Mouse (Mus musculus): ENCODE measurements around the gene Ntrk3. TPM values are rescaled to one million over a fixed set of nuclear protein-coding genes. Genes with fewer than 3 reads are reported as not detected.

Ntrk3 gene
- polyA plus RNA-seq, 1 experiment from 2014 or later = 37.4 TPM

DNA sequence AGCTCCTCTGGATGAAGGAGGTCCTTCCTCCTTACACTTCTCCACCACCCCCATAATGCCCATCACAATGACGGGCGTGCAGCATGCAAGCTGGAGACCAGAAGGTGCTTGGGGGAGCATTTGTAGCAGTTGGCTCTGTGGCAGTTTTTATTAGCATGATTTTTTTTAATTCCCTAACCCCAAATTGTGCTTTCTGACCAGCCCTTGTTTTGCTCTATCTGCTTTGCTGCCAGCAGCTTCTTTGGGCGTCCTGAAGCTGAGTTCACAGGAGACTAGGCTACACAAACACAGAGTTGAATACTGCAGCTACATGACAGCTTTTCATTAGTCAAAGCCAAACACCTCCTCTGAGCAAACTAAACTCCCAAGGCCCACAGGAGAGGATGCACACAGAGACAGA is 296.9 kb downstream of the Ntrk3 start:
- H3K4me3 ChIP-seq (replicated peaks; ENCODE audit: low read length) = no peak overlapping the region
- no peak for ATAC-seq
- no peaks in the 10 kb centered on the region for H3K27me3 ChIP-seq (replicated peaks; ENCODE audit: control insufficient read depth, insufficient read depth, low read length)
- H3K9ac ChIP-seq (replicated peaks; ENCODE audit: low read depth, low read length) = no peak overlapping the region
- no peaks in the 10 kb centered on the region for H3K9me3 ChIP-seq (ENCODE audit: control insufficient read depth, low read length)
- H3K36me3 ChIP-seq (ENCODE audit: control insufficient read depth, insufficient read depth) = no peaks in the 10 kb centered on the region; the same call in 1 of the 2 replicates
- no peak overlapping the region for H3K27ac ChIP-seq (ENCODE audit: low read length)
- 91% methylated on average over 3 of the region's 3 CpGs for WGBS
- no peak overlapping the region for H3K4me2 ChIP-seq (ENCODE audit: low read length)
- H3K4me1 ChIP-seq (replicated peaks; ENCODE audit: control insufficient read depth, insufficient read depth, low read length) = peaks cover 3% of the 10 kb centered on the region; the same call in 1 of the 2 replicates

DNA sequence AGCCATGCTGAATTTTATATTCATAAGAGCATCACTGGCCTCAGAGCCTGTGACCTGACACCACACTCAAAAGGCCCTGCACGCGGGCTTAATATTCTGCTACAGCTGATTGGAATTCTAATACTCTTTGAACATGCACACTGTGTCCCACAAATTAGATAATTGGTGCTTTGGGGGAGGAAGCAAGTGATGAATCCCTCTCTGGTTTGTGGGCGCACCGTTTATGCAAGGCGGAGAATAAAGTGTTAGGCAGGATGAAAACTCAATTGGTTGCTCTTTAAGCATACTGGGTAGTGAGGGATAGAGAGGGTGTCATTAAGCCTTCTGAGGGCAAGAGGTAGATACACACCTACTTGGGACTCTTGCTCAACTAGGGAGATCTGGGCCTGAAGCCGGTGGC is 297.3 kb downstream of the Ntrk3 start:
- Histone ChIP-seq H3K36me3 (ENCODE audit: control insufficient read depth, insufficient read depth) (no peaks in the 10 kb centered on the region; the same call in 1 of the 2 replicates), H3K4me3 (replicated peaks; ENCODE audit: low read length) (no peak overlapping the region), H3K4me2 (ENCODE audit: low read length) (no peak overlapping the region), H3K4me1 (replicated peaks; ENCODE audit: control insufficient read depth, insufficient read depth, low read length) (peaks cover 3% of the 10 kb centered on the region; the same call in 1 of the 2 replicates), H3K9me3 (ENCODE audit: control insufficient read depth, low read length) (no peaks in the 10 kb centered on the region), H3K27ac (ENCODE audit: low read length) (no peak overlapping the region), H3K27me3 (replicated peaks; ENCODE audit: control insufficient read depth, insufficient read depth, low read length) (no peaks in the 10 kb centered on the region), H3K9ac (replicated peaks; ENCODE audit: low read depth, low read length) (no peak overlapping the region)
- 82% methylated on average over 6 of the region's 6 CpGs for WGBS
- no peak for ATAC-seq

DNA sequence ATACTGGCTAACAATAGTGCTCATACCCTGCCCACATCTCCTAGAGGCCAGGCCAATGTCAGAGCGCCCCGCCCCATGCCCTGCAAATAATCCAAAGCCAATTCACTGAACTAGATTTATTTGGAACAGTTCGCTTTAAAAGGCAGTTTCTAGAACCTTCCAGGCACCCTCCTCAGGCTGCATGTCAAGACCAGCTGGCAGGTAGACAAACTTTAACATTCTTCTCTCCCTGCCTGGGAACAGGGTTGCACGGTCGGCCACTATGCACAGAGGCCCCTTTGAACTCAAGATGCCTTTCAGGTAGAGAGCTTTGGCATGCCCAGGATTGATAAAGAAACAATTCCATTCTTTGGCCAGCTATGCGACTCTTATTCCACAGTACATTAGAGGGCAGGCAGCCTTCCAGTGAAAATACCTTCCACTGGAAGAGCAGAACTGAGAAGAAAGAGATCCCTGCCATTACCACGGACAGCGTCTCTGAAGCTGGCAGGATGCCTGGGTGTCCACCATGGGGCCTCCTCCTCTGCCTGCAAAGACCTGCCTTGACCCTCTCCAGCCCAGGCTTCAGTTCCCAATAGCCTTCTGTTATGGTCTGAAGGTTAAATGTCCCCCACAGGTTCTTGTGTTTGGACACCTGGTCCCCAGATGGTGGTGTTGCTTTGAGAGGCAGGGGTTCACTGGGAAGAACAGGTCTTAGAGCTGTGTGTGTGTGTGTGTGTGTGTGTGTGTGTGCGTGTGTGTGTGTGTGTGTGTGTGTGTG is 298.3 kb downstream of the Ntrk3 start:
- no peak overlapping the region for H3K27ac ChIP-seq (ENCODE audit: low read length)
- no peaks in the 10 kb centered on the region for H3K9me3 ChIP-seq (ENCODE audit: control insufficient read depth, low read length)
- no peaks in the 10 kb centered on the region for H3K27me3 ChIP-seq (replicated peaks; ENCODE audit: control insufficient read depth, insufficient read depth, low read length)
- H3K4me2 ChIP-seq (ENCODE audit: low read length) = no peak overlapping the region
- ATAC-seq = no peak
- H3K4me3 ChIP-seq (replicated peaks; ENCODE audit: low read length) = no peak overlapping the region
- H3K4me1 ChIP-seq (replicated peaks; ENCODE audit: control insufficient read depth, insufficient read depth, low read length) = peaks cover 3% of the 10 kb centered on the region; the same call in 1 of the 2 replicates
- WGBS = 75% methylated on average over 9 of the region's 9 CpGs
- H3K36me3 ChIP-seq (ENCODE audit: control insufficient read depth, insufficient read depth) = no peaks in the 10 kb centered on the region
- H3K9ac ChIP-seq (replicated peaks; ENCODE audit: low read depth, low read length) = no peak overlapping the region

- no peak overlapping the region for H3K27ac ChIP-seq (ENCODE audit: low read length)
- no peak overlapping the region for H3K4me2 ChIP-seq (ENCODE audit: low read length)
- no peak overlapping the region for H3K4me3 ChIP-seq (replicated peaks; ENCODE audit: low read length)
- no peaks in the 10 kb centered on the region for H3K9me3 ChIP-seq (ENCODE audit: control insufficient read depth, low read length)
- 26% methylated on average over 5 of the region's 5 CpGs for WGBS
- H3K9ac ChIP-seq (replicated peaks; ENCODE audit: low read depth, low read length) = no peak overlapping the region
- ATAC-seq = no peak
- H3K4me1 ChIP-seq (replicated peaks; ENCODE audit: control insufficient read depth, insufficient read depth, low read length) = no peaks in the 10 kb centered on the region
- H3K36me3 ChIP-seq (ENCODE audit: control insufficient read depth, insufficient read depth) = no peaks in the 10 kb centered on the region
- no peaks in the 10 kb centered on the region for H3K27me3 ChIP-seq (replicated peaks; ENCODE audit: control insufficient read depth, insufficient read depth, low read length)
Observed at GRCm38 (mm10) chr7:78433617-78434144, 304.1 kb downstream of the Ntrk3 start.

DNA sequence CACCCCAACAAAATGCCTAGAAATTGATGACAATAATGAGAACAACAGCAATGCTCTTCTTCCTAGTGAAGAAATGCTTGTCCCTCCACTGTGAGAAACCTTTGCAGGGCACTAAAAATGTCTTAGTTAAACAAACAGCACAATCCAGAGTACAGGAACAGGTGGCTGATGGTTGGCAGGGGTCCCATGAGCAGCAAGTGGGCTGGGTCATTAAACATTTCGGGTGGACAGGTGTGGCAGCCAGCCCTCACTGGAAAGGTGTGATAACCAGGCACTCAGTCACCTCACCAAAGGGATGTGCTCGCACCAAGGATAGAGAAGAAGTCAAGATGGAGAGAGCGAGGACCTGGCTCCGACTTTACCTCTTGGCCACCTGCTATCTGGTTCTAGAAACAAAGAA is 306.2 kb downstream of the Ntrk3 start:
- no peak overlapping the region for H3K4me2 ChIP-seq (ENCODE audit: low read length)
- WGBS = 93% methylated on average over 4 of the region's 4 CpGs
- no peaks in the 10 kb centered on the region for H3K27me3 ChIP-seq (replicated peaks; ENCODE audit: control insufficient read depth, insufficient read depth, low read length)
- H3K9me3 ChIP-seq (ENCODE audit: control insufficient read depth, low read length) = no peaks in the 10 kb centered on the region
- H3K27ac ChIP-seq (ENCODE audit: low read length) = no peak overlapping the region
- H3K9ac ChIP-seq (replicated peaks; ENCODE audit: low read depth, low read length) = no peak overlapping the region
- ATAC-seq = no peak
- no peaks in the 10 kb centered on the region for H3K4me1 ChIP-seq (replicated peaks; ENCODE audit: control insufficient read depth, insufficient read depth, low read length)
- H3K36me3 ChIP-seq (ENCODE audit: control insufficient read depth, insufficient read depth) = no peaks in the 10 kb centered on the region
- H3K4me3 ChIP-seq (replicated peaks; ENCODE audit: low read length) = no peak overlapping the region

- no peak overlapping the region for H3K4me2 ChIP-seq (ENCODE audit: low read length)
- H3K9ac ChIP-seq (replicated peaks; ENCODE audit: low read depth, low read length) = no peak overlapping the region
- H3K4me1 ChIP-seq (replicated peaks; ENCODE audit: control insufficient read depth, insufficient read depth, low read length) = no peaks in the 10 kb centered on the region
- H3K36me3 ChIP-seq (ENCODE audit: control insufficient read depth, insufficient read depth) = no peaks in the 10 kb centered on the region
- H3K27me3 ChIP-seq (replicated peaks; ENCODE audit: control insufficient read depth, insufficient read depth, low read length) = no peaks in the 10 kb centered on the region
- ATAC-seq = no peak
- H3K9me3 ChIP-seq (ENCODE audit: control insufficient read depth, low read length) = no peaks in the 10 kb centered on the region
- 88% methylated on average over 2 of the region's 2 CpGs for WGBS
- H3K4me3 ChIP-seq (replicated peaks; ENCODE audit: low read length) = no peak overlapping the region
- no peak overlapping the region for H3K27ac ChIP-seq (ENCODE audit: low read length)
Observed at GRCm38 (mm10) chr7:78412172-78412571, 325.6 kb downstream of the Ntrk3 start.

DNA sequence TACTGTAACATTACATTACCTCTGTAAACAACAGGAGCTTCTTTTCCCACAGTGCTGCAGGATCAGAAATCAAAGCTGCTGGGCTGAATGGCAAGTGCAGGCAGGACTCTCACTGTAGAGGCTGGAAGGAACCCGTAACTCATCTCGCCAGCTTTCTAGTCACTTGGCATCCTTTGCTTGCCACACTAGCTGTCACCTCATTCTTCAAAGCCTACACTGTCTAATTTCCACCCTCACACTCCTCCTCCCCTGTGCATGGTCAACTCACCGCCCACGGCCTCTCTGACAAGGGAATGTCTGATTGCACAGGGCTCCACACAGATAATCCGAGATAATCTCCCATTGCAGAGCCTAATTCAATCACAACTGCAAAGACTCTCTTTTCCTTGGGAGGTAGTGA is 327.8 kb downstream of the Ntrk3 start:
- Histone ChIP-seq H3K27me3 (replicated peaks; ENCODE audit: control insufficient read depth, insufficient read depth, low read length) (no peaks in the 10 kb centered on the region), H3K27ac (ENCODE audit: low read length) (no peak overlapping the region), H3K4me2 (ENCODE audit: low read length) (no peak overlapping the region), H3K36me3 (ENCODE audit: control insufficient read depth, insufficient read depth) (no peaks in the 10 kb centered on the region), H3K9ac (replicated peaks; ENCODE audit: low read depth, low read length) (no peak overlapping the region), H3K4me1 (replicated peaks; ENCODE audit: control insufficient read depth, insufficient read depth, low read length) (no peaks in the 10 kb centered on the region), H3K9me3 (ENCODE audit: control insufficient read depth, low read length) (no peaks in the 10 kb centered on the region), H3K4me3 (replicated peaks; ENCODE audit: low read length) (no peak overlapping the region)
- 70% methylated on average over 5 of the region's 5 CpGs for WGBS
- ATAC-seq = no peak

- Histone ChIP-seq H3K4me2 (ENCODE audit: low read length) (no peak overlapping the region), H3K27ac (ENCODE audit: low read length) (no peak overlapping the region), H3K4me1 (replicated peaks; ENCODE audit: control insufficient read depth, insufficient read depth, low read length) (no peaks in the 10 kb centered on the region), H3K9me3 (ENCODE audit: control insufficient read depth, low read length) (no peaks in the 10 kb centered on the region), H3K9ac (replicated peaks; ENCODE audit: low read depth, low read length) (no peak overlapping the region), H3K27me3 (replicated peaks; ENCODE audit: control insufficient read depth, insufficient read depth, low read length) (no peaks in the 10 kb centered on the region), H3K4me3 (replicated peaks; ENCODE audit: low read length) (no peak overlapping the region), H3K36me3 (ENCODE audit: control insufficient read depth, insufficient read depth) (no peaks in the 10 kb centered on the region)
- WGBS = 93% methylated on average over 5 of the region's 5 CpGs
- no peak for ATAC-seq
Observed at GRCm38 (mm10) chr7:78406641-78407291, 331.0 kb downstream of the Ntrk3 start.

DNA sequence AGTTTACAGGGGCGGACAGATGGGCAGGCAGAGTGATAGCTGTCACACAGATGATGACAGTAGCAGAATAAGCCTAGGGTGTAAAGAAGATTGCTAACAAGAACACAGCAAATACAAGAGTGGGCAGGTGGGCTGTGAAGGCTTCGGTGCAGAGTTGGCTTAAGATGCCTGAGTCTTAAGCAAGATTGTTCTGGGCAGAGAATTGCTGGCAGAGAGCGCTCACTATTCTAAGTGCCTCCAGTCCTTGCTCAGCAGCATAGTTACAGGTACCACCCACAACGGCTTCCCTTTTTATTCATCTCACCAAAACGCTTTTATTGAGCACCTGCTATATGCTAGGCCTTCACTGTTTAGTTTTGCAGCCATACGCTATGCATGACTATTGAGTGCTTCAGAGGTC is 333.3 kb downstream of the Ntrk3 start:
- Histone ChIP-seq H3K4me1 (replicated peaks; ENCODE audit: control insufficient read depth, insufficient read depth, low read length) (no peaks in the 10 kb centered on the region), H3K9ac (replicated peaks; ENCODE audit: low read depth, low read length) (no peak overlapping the region), H3K4me2 (ENCODE audit: low read length) (no peak overlapping the region), H3K27ac (ENCODE audit: low read length) (no peak overlapping the region), H3K4me3 (replicated peaks; ENCODE audit: low read length) (no peak overlapping the region), H3K27me3 (replicated peaks; ENCODE audit: control insufficient read depth, insufficient read depth, low read length) (no peaks in the 10 kb centered on the region), H3K9me3 (ENCODE audit: control insufficient read depth, low read length) (no peaks in the 10 kb centered on the region), H3K36me3 (ENCODE audit: control insufficient read depth, insufficient read depth) (no peaks in the 10 kb centered on the region)
- 93% methylated on average over 6 of the region's 6 CpGs for WGBS
- no peak for ATAC-seq

All from forebrain, embryonic 16.5 days (tissue).